ENCODE assay signal across 16 mouse cellular contexts in genomic region chr11:64100060-64100459, GRCm38 (mm10).
"Had no signal": no experiment of that assay in that cellular context is flagged by ENCODE, and none has a peak within 500 bp of the region (broad histone marks: within the 10 kb centered on the region; RNA-seq: fewer than 3 reads in every experiment).

No protein-coding gene starts in this region.

- H3K27me3 ChIP-seq: liver, embryonic 15.5 days; lung, embryonic 15.5 days; midbrain, embryonic 12.5 days; neural tube, embryonic 12.5 days; stomach, embryonic 15.5 days had no signal

- H3K4me3 ChIP-seq: liver, embryonic 15.5 days; lung, embryonic 15.5 days; megakaryocyte, embryonic 14.5 days; midbrain, embryonic 10.5 days; midbrain, embryonic 12.5 days; neural tube, embryonic 12.5 days; stomach, embryonic 15.5 days had no signal

- H3K36me3 ChIP-seq: liver, embryonic 15.5 days; lung, embryonic 15.5 days; midbrain, embryonic 10.5 days; midbrain, embryonic 12.5 days; neural tube, embryonic 12.5 days; stomach, embryonic 15.5 days had no signal

- H3K4me2 ChIP-seq: liver, embryonic 15.5 days; lung, embryonic 15.5 days; midbrain, embryonic 12.5 days; neural tube, embryonic 12.5 days; stomach, embryonic 15.5 days had no signal

- DNase-seq: liver, postnatal 0 days; lung, adult 2 months; lung, postnatal 14 days; lung, postnatal 36 days; midbrain, embryonic 14.5 days; right cerebral cortex, postnatal 14 days; thymus, adult 2 months; thymus, postnatal 25 days; thymus, postnatal 4 days had no signal
